Mouse (Mus musculus): Measurements from ENCODE around the gene Gtf2b. TPM values are rescaled to one million over a fixed set of nuclear protein-coding genes. Genes with fewer than 3 reads are reported as not detected.

Gene Gtf2b
- total and polyA plus RNA-seq, 3 experiments, result 3.4 to 156 (median 67.3) TPM

DNA sequence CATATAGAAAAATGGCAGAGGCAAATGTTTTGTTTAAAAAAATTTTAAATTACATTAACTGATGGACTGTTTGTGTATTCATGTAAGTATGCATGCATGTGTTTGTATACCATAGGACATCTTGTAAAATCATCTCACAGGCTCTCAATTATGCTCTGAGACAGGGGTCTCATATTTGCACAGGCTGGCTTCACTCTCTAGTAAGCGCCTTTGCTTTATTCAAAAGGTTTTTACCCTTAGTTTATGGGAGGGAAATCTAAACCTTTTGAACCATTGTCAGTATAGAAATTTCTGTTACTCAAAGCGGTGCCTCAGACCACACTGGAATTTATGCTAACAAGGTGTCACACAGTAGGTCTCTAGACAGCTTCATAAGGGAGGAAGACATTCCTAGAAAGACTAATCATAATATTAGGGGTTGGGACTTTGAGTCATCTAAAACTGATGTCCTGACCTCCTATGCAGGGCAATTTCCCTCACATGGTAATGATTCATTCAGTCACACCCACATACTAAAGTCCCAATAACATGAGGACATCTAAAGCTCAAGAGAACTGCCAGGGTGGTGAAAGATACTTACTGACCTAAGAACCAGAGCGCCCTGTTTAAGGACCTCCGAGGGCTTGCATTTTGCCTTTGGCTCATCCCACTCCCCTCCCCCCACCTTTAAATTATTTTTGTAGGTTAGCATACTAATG lies 61.8 kb downstream of the Gtf2b start:
- Histone ChIP-seq H3K36me3 (replicated peaks) (peaks cover 60% of the 10 kb centered on the region), H3K27me3 (ENCODE audit: insufficient read depth, low read length) (no peaks in the 10 kb centered on the region), H3K4me3 (ENCODE audit: low read depth, low read length) (no peak overlapping the region), H3K4me1 (ENCODE audit: insufficient read depth, low read depth, low read length) (no peaks in the 10 kb centered on the region), H3K9me3 (replicated peaks) (no peaks in the 10 kb centered on the region)
- ATAC-seq (ENCODE audit: extremely low read depth, insufficient number of reproducible peaks, low FRiP score, poor library complexity, severe bottlenecking), result no peak
- TF ChIP-seq CTCF (IDR thresholded peaks at IDR 0.05; ENCODE audit: low read depth, low read length), result no peak
- no peak for TF ChIP-seq GATA1 (IDR thresholded peaks at IDR 0.05; ENCODE audit: borderline replicate concordance, low read length)
- TF ChIP-seq GATA2 (IDR thresholded peaks at IDR 0.05; ENCODE audit: borderline replicate concordance, low read depth, low read length), result no peak
- TF ChIP-seq POLR2AphosphoS5 (IDR thresholded peaks at IDR 0.05; ENCODE audit: insufficient replicate concordance, low read depth, low read length), result no peak
- no peak for TF ChIP-seq TAL1 (conservative IDR thresholded peaks at IDR 0.05; ENCODE audit: low read depth, low read length)
- DNase-seq (ENCODE audit: low spot score), result no peak

- Histone ChIP-seq H3K9me3 (replicated peaks) (no peaks in the 10 kb centered on the region), H3K4me1 (ENCODE audit: insufficient read depth, low read depth, low read length) (peaks cover 19% of the 10 kb centered on the region), H3K36me3 (replicated peaks) (peaks cover 36% of the 10 kb centered on the region), H3K27me3 (ENCODE audit: insufficient read depth, low read length) (no peaks in the 10 kb centered on the region), H3K4me3 (ENCODE audit: low read depth, low read length) (no peak overlapping the region)
- DNase-seq (ENCODE audit: low spot score) (no peak), ATAC-seq (ENCODE audit: extremely low read depth, insufficient number of reproducible peaks, low FRiP score, poor library complexity, severe bottlenecking) (no peak)
- no peak for TF ChIP-seq GATA1 (IDR thresholded peaks at IDR 0.05; ENCODE audit: borderline replicate concordance, low read length)
- no peak for TF ChIP-seq CTCF (IDR thresholded peaks at IDR 0.05; ENCODE audit: low read depth, low read length)
- TF ChIP-seq POLR2AphosphoS5 (IDR thresholded peaks at IDR 0.05; ENCODE audit: insufficient replicate concordance, low read depth, low read length), result no peak
- no peak for TF ChIP-seq GATA2 (IDR thresholded peaks at IDR 0.05; ENCODE audit: borderline replicate concordance, low read depth, low read length)
These were observed 68.1 kb downstream of the Gtf2b start for GRCm38 (mm10) chr3:142832910-142833309.

Other genes starting within 250 kb of the Gtf2b start
- gene Gbp7, start 234.7 kb upstream of the Gtf2b start, total RNA-seq (2014; fragmentation: Nextera tagmentation), result 11.2 and 12.3 TPM in 2 replicates
- 8.0 and 8.4 TPM in 2 replicates for gene Gbp7, start 234.7 kb upstream of the Gtf2b start, total RNA-seq (2017)
- gene Gbp7, start 234.7 kb upstream of the Gtf2b start, polyA plus RNA-seq (2012), result 0.21 and 0.30 TPM in 2 replicates
- gene Gbp3, start 205.0 kb upstream of the Gtf2b start, total RNA-seq (2014; fragmentation: Nextera tagmentation), result not detected in 2 replicates
- 0.12 and 0.27 TPM in 2 replicates for gene Gbp3, start 205.0 kb upstream of the Gtf2b start, total RNA-seq (2017)
- gene Gbp3, start 205.0 kb upstream of the Gtf2b start, polyA plus RNA-seq (2012), result not detected in 2 replicates
- gene Gbp2b, start 170.2 kb upstream of the Gtf2b start, total RNA-seq (2014; fragmentation: Nextera tagmentation), result 0.44 TPM in 1 of 2 replicates, not detected in the other
- 0.41 and 0.44 TPM in 2 replicates for gene Gbp2b, start 170.2 kb upstream of the Gtf2b start, total RNA-seq (2017)
- gene Gbp2b, start 170.2 kb upstream of the Gtf2b start, polyA plus RNA-seq (2012), result not detected in 2 replicates
- gene Gbp2, start 144.4 kb upstream of the Gtf2b start, total RNA-seq (2014; fragmentation: Nextera tagmentation), result 0.29 and 0.30 TPM in 2 replicates
- gene Gbp2, start 144.4 kb upstream of the Gtf2b start, total RNA-seq (2017), result 0.46 and 0.87 TPM in 2 replicates
- not detected in 2 replicates for gene Gbp2, start 144.4 kb upstream of the Gtf2b start, polyA plus RNA-seq (2012)
- gene Kyat3, start 64.0 kb upstream of the Gtf2b start, total RNA-seq (2014; fragmentation: Nextera tagmentation), result not detected in 2 replicates
- gene Kyat3, start 64.0 kb upstream of the Gtf2b start, total RNA-seq (2017), result 0.17 and 0.22 TPM in 2 replicates
- gene Kyat3, start 64.0 kb upstream of the Gtf2b start, polyA plus RNA-seq (2012), result not detected in 2 replicates
- 80.4 and 102 TPM in 2 replicates for gene Pkn2, start 117.0 kb downstream of the Gtf2b start, total RNA-seq (2014; fragmentation: Nextera tagmentation)
- gene Pkn2, start 117.0 kb downstream of the Gtf2b start, total RNA-seq (2017), result 75.9 and 95.0 TPM in 2 replicates
- 23.2 and 31.2 TPM in 2 replicates for gene Pkn2, start 117.0 kb downstream of the Gtf2b start, polyA plus RNA-seq (2012)

Measured in G1E (cell line).